Mouse (Mus musculus): ENCODE measurements around the gene Agpat4. TPM values are rescaled to one million over a fixed set of nuclear protein-coding genes. Genes with fewer than 3 reads are reported as not detected.

Agpat4 gene
- polyA plus RNA-seq, 1 experiment from 2014 or later: 65.7 TPM

- no peak for ATAC-seq (replicated peaks)
- H3K27me3 ChIP-seq (replicated peaks): no peaks in the 10 kb centered on the region
- no peak overlapping the region for H3K4me3 ChIP-seq
- H3K27ac ChIP-seq: no peak overlapping the region
- no peaks in the 10 kb centered on the region for H3K4me1 ChIP-seq
- H3K9ac ChIP-seq: no peak overlapping the region
- H3K36me3 ChIP-seq (replicated peaks): no peaks in the 10 kb centered on the region
- H3K9me3 ChIP-seq: no peaks in the 10 kb centered on the region
- H3K4me2 ChIP-seq: no peak overlapping the region
- WGBS: 87% methylated on average over 5 of the region's 5 CpGs
Measured at GRCm38 (mm10) chr17:12131171-12131570, 12.7 kb downstream of the Agpat4 start.

- no peaks in the 10 kb centered on the region for H3K9me3 ChIP-seq
- 94% methylated on average over 7 of the region's 7 CpGs for WGBS
- no peaks in the 10 kb centered on the region for H3K4me1 ChIP-seq
Measured at GRCm38 (mm10) chr17:12131581-12131980, 13.1 kb downstream of the Agpat4 start.

GRCm38 (mm10) chr17:12132904-12133303 lies 14.4 kb downstream of the Agpat4 start:
- no peak for ATAC-seq (replicated peaks)
- Histone ChIP-seq H3K9ac (no peak overlapping the region), H3K27me3 (replicated peaks) (no peaks in the 10 kb centered on the region), H3K4me3 (no peak overlapping the region), H3K4me2 (no peak overlapping the region), H3K27ac (no peak overlapping the region), H3K9me3 (no peaks in the 10 kb centered on the region), H3K36me3 (replicated peaks) (no peaks in the 10 kb centered on the region), H3K4me1 (no peaks in the 10 kb centered on the region)
- 98% methylated on average over 3 of the region's 3 CpGs for WGBS

More at GRCm38 (mm10) chr17:12131581-12131980, 13.1 kb downstream of the Agpat4 start:
- no peak for ATAC-seq (replicated peaks)
- Histone ChIP-seq H3K36me3 (replicated peaks) (no peaks in the 10 kb centered on the region), H3K9ac (no peak overlapping the region), H3K27me3 (replicated peaks) (no peaks in the 10 kb centered on the region), H3K4me3 (no peak overlapping the region), H3K4me2 (no peak overlapping the region), H3K27ac (no peak overlapping the region)

- H3K27ac ChIP-seq: no peak overlapping the region
- no peaks in the 10 kb centered on the region for H3K4me1 ChIP-seq
- H3K27me3 ChIP-seq (replicated peaks): no peaks in the 10 kb centered on the region
- no peak overlapping the region for H3K4me2 ChIP-seq
- H3K9ac ChIP-seq: no peak overlapping the region
- no peaks in the 10 kb centered on the region for H3K9me3 ChIP-seq
- WGBS: 97% methylated on average over 8 of the region's 8 CpGs
- no peak overlapping the region for H3K4me3 ChIP-seq
- ATAC-seq (replicated peaks): no peak
- no peaks in the 10 kb centered on the region for H3K36me3 ChIP-seq (replicated peaks)
Measured at GRCm38 (mm10) chr17:12133985-12134384, 15.5 kb downstream of the Agpat4 start.

- Histone ChIP-seq H3K4me1 (no peaks in the 10 kb centered on the region), H3K9me3 (no peaks in the 10 kb centered on the region), H3K4me3 (no peak overlapping the region), H3K36me3 (replicated peaks) (no peaks in the 10 kb centered on the region), H3K4me2 (no peak overlapping the region), H3K9ac (no peak overlapping the region), H3K27ac (no peak overlapping the region), H3K27me3 (replicated peaks) (no peaks in the 10 kb centered on the region)
- ATAC-seq (replicated peaks): no peak
- 96% methylated on average over 12 of the region's 12 CpGs for WGBS
Measured at GRCm38 (mm10) chr17:12134975-12135633, 16.6 kb downstream of the Agpat4 start.

GRCm38 (mm10) chr17:12138355-12138754 lies 19.9 kb downstream of the Agpat4 start:
- H3K4me2 ChIP-seq: no peak overlapping the region
- H3K4me1 ChIP-seq: no peaks in the 10 kb centered on the region
- H3K36me3 ChIP-seq (replicated peaks): no peaks in the 10 kb centered on the region
- no peak overlapping the region for H3K9ac ChIP-seq
- no peak overlapping the region for H3K4me3 ChIP-seq
- no peaks in the 10 kb centered on the region for H3K9me3 ChIP-seq
- H3K27ac ChIP-seq: no peak overlapping the region
- no peak for ATAC-seq (replicated peaks)
- WGBS: 94% methylated on average over 6 of the region's 6 CpGs
- H3K27me3 ChIP-seq (replicated peaks): no peaks in the 10 kb centered on the region

- no peak for ATAC-seq (replicated peaks)
- H3K36me3 ChIP-seq (replicated peaks): no peaks in the 10 kb centered on the region
- WGBS: 91% methylated on average over 5 of the region's 5 CpGs
- no peaks in the 10 kb centered on the region for H3K27me3 ChIP-seq (replicated peaks)
- H3K9me3 ChIP-seq: no peaks in the 10 kb centered on the region
- H3K4me2 ChIP-seq: no peak overlapping the region
- H3K9ac ChIP-seq: no peak overlapping the region
- H3K27ac ChIP-seq: no peak overlapping the region
- no peak overlapping the region for H3K4me3 ChIP-seq
- no peaks in the 10 kb centered on the region for H3K4me1 ChIP-seq
Measured at GRCm38 (mm10) chr17:12143948-12144364, 25.5 kb downstream of the Agpat4 start.

- Histone ChIP-seq H3K4me1 (no peaks in the 10 kb centered on the region), H3K27ac (no peak overlapping the region), H3K9me3 (no peaks in the 10 kb centered on the region), H3K36me3 (replicated peaks) (no peaks in the 10 kb centered on the region), H3K9ac (no peak overlapping the region), H3K4me3 (no peak overlapping the region), H3K27me3 (replicated peaks) (no peaks in the 10 kb centered on the region), H3K4me2 (no peak overlapping the region)
- 92% methylated on average over 5 of the region's 5 CpGs for WGBS
- no peak for ATAC-seq (replicated peaks)
Measured at GRCm38 (mm10) chr17:12146132-12146681, 27.7 kb downstream of the Agpat4 start.

GRCm38 (mm10) chr17:12147830-12148229 lies 29.3 kb downstream of the Agpat4 start:
- Histone ChIP-seq H3K4me1 (no peaks in the 10 kb centered on the region), H3K4me3 (no peak overlapping the region), H3K27me3 (replicated peaks) (no peaks in the 10 kb centered on the region), H3K4me2 (no peak overlapping the region), H3K27ac (no peak overlapping the region), H3K36me3 (replicated peaks) (no peaks in the 10 kb centered on the region; the same call in 1 of the 2 replicates), H3K9me3 (no peaks in the 10 kb centered on the region), H3K9ac (no peak overlapping the region)
- WGBS: 89% methylated on average over 4 of the region's 4 CpGs
- no peak for ATAC-seq (replicated peaks)

- H3K9ac ChIP-seq: no peak overlapping the region
- ATAC-seq (replicated peaks): no peak
- no peaks in the 10 kb centered on the region for H3K27me3 ChIP-seq (replicated peaks)
- no peaks in the 10 kb centered on the region for H3K4me1 ChIP-seq
- H3K36me3 ChIP-seq (replicated peaks): peaks cover 6% of the 10 kb centered on the region; the same call in 1 of the 2 replicates
- WGBS: 93% methylated on average over 6 of the region's 6 CpGs
- H3K9me3 ChIP-seq: no peaks in the 10 kb centered on the region
- no peak overlapping the region for H3K27ac ChIP-seq
- H3K4me2 ChIP-seq: no peak overlapping the region
- H3K4me3 ChIP-seq: no peak overlapping the region
Measured at GRCm38 (mm10) chr17:12149232-12149861, 30.8 kb downstream of the Agpat4 start.

- Histone ChIP-seq H3K27me3 (replicated peaks) (no peaks in the 10 kb centered on the region), H3K9ac (no peak overlapping the region), H3K9me3 (no peaks in the 10 kb centered on the region), H3K4me1 (no peaks in the 10 kb centered on the region), H3K27ac (no peak overlapping the region), H3K4me2 (no peak overlapping the region), H3K4me3 (no peak overlapping the region), H3K36me3 (replicated peaks) (peaks cover 6% of the 10 kb centered on the region; the same call in 1 of the 2 replicates)
- WGBS: 97% methylated on average over 2 of the region's 2 CpGs
- no peak for ATAC-seq (replicated peaks)
Measured at GRCm38 (mm10) chr17:12150970-12151369, 32.5 kb downstream of the Agpat4 start.

GRCm38 (mm10) chr17:12154260-12154659 lies 35.8 kb downstream of the Agpat4 start:
- Histone ChIP-seq H3K27me3 (replicated peaks) (no peaks in the 10 kb centered on the region), H3K9ac (no peak overlapping the region), H3K27ac (no peak overlapping the region), H3K4me3 (no peak overlapping the region), H3K9me3 (no peaks in the 10 kb centered on the region), H3K4me2 (no peak overlapping the region), H3K36me3 (replicated peaks) (peaks cover 6% of the 10 kb centered on the region; the same call in 1 of the 2 replicates), H3K4me1 (0 out of 2 replicates have a peak, but pooled peaks cover 3% of the 10 kb centered on the region)
- WGBS: 85% methylated on average over 2 of the region's 2 CpGs
- no peak for ATAC-seq (replicated peaks)
